Mouse (Mus musculus): ENCODE measurements around the gene Mtfmt.

Mtfmt gene

GRCm38 (mm10) chr9:65435671-65436301 is at the start of gene Mtfmt:
Mtfmt (plus strand) TSS chr9:65435782.
- in situ Hi-C loops (cut with MboI, MseI), result no loop called here

- in situ Hi-C loops (cut with MboI, MseI), result no loop called here
Observed at GRCm38 (mm10) chr9:65386373-65387140, 49.0 kb upstream of the Mtfmt start.

- in situ Hi-C loops (cut with MboI, MseI), result no loop called here
Observed at GRCm38 (mm10) chr9:65390752-65391612, 44.6 kb upstream of the Mtfmt start.

GRCm38 (mm10) chr9:65391613-65391964 is 44.0 kb upstream of the Mtfmt start, which contains the start of gene Kbtbd13:
Kbtbd13 (minus strand) TSS chr9:65391652.
- in situ Hi-C loops (cut with MboI, MseI), result no loop called here

- in situ Hi-C loops (cut with MboI, MseI), result no loop called here
Observed at GRCm38 (mm10) chr9:65392638-65393364, 42.8 kb upstream of the Mtfmt start.

- in situ Hi-C loops (cut with MboI, MseI), result no loop called here
Observed at GRCm38 (mm10) chr9:65393606-65394005, 42.0 kb upstream of the Mtfmt start.

DNA sequence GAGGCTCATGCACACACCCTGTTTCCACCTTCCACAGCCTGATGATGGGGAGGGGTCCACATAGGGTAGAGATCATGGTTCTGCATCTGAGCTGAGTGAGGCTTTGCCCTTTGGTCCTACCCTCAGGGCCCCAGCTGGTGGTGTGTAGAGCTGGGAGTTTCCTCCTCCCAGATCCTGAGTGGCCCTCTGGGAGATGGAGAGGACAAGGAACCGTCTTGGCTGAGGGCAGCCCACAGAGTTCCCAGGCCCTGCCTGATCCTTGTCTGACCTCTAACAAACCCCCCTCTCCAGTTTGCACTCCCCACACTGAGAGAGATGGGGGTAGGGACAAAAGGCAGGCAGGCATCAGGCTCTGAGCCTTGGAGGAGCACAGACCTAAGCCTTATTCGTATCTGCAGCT is 41.2 kb upstream of the Mtfmt start:
- in situ Hi-C loops (cut with MboI, MseI), result no loop called here

- in situ Hi-C loops (cut with MboI, MseI), result no loop called here
Observed at GRCm38 (mm10) chr9:65398279-65398678, 37.3 kb upstream of the Mtfmt start, which contains the start of gene Rasl12. Rasl12 (plus strand) TSS chr9:65398506.

- in situ Hi-C loops (cut with MboI, MseI), result no loop called here
Observed at GRCm38 (mm10) chr9:65399934-65400333, 35.6 kb upstream of the Mtfmt start.

DNA sequence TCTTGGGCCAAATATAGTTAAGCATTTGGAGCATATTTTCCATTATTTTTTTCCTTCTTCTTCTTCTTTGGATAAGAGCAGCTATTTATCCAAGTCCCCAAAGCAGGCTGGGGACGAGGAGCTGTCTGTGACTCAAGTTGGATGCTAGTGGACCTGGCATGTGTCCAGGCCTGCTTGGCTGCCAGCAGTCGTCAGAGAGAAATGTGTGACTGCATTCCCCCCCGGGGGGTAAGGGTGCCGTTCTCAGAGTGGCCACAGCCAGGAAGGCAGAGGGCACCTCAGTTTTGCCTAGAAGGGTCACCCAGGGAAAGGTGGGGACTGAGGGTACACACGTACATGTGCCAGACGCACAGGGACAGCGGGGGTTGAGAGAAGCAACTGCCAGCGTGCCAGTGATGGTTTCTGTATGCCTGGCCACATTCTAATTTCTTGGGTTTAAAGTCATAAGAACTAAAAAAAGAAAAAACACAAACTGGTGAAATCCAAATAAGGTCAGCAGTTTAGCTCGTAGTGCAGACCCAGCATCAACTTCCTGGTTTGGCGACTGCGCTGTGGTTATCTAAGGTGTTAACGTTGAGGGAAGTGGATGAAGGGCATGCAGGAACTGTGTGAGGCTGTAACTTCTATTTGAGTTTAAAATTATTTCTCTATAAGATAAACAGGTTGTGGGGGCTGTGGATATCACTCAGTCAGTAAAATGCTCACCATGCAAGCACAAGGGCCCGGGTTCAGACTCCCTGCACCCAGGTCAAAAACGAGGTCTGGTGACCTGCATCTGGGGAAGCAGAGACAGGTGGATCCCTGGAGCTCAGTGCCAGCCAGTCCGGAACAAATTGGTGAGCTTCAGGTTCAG is 31.0 kb upstream of the Mtfmt start:
- in situ Hi-C loops (cut with MboI, MseI), result no loop called here

GRCm38 (mm10) chr9:65405184-65405449 is 30.5 kb upstream of the Mtfmt start:
- in situ Hi-C loops (cut with MboI, MseI), result no loop called here

GRCm38 (mm10) chr9:65407327-65407726 is 28.3 kb upstream of the Mtfmt start:
- in situ Hi-C loops (cut with MboI, MseI), result no loop called here

DNA sequence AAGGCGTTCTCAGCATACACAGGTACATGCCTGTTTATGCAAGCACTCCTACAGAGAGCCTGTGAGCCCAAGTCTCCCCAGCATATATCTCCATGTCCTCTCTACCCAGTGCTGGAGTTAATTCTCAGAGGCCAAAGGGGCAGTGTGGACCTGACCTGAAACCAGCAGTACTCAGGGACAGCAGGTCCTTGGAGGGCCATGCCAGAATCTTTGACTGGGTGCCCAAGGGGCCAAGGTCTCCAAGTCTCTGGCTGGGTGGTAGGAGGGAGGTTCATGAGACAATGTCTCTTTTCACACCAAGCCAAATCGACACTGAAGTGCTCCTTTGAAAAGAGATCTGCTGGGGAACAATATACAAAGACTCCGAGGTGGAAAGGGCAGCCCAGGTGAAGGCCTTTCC is 27.7 kb upstream of the Mtfmt start:
- in situ Hi-C loops (cut with MboI, MseI), result no loop called here

- in situ Hi-C loops (cut with MboI, MseI), result no loop called here
Observed at GRCm38 (mm10) chr9:65408871-65409295, 26.7 kb upstream of the Mtfmt start.

DNA sequence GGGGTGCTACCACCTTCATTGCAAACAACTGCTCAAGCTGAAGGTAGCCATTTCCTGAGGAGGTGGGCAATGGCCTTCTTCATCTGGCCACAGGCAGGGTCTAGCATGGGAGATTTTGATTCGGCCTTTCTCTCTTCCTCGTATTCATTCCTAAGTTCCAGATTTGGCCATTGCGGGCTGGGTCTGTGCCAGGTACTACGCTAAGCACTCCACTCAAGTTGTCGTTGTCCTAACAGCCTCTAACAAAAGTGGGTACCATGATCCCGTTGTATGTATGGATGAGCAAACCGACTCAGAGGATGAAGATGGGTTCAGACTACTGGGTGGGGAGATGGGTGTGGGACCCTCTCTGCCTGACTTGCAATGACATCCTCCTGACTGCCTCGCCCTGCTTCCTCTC is 25.2 kb upstream of the Mtfmt start:
- in situ Hi-C loops (cut with MboI, MseI), result no loop called here

- in situ Hi-C loops (cut with MboI, MseI), result no loop called here
Observed at GRCm38 (mm10) chr9:65411326-65411725, 24.3 kb upstream of the Mtfmt start.

- in situ Hi-C loops (cut with MboI, MseI), result no loop called here
Observed at GRCm38 (mm10) chr9:65417738-65418137, 17.8 kb upstream of the Mtfmt start.

DNA sequence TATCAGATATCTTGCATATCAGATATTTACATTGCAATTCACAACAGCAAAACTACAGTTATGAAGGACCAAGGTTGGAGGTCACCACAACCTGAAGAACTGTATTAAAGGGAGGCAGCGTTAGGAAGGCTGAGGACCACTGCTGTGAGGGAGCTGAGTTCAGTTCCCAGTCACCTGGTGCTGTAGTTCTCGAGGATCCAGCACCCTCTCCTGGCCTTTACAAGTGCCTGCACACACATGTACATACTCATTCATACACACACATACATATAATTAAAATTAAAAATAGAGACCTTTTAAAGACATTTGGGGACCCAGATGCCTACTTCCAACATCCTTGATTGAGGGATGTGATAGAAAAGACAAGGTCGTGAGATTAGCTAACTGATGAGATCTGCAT is 15.9 kb upstream of the Mtfmt start:
- in situ Hi-C loops (cut with MboI, MseI), result loop anchor here (10.0 kb wide), 1 partner anchor 985 kb away; no protein-coding TSS in a partner anchor

- in situ Hi-C loops (cut with MboI, MseI), result loop anchor here (10.0 kb wide), 1 partner anchor 982 kb away; no protein-coding TSS in a partner anchor
Observed at GRCm38 (mm10) chr9:65422760-65423501, 12.7 kb upstream of the Mtfmt start, which contains the start of gene Slc51b. Slc51b (minus strand) TSS chr9:65422955.

DNA sequence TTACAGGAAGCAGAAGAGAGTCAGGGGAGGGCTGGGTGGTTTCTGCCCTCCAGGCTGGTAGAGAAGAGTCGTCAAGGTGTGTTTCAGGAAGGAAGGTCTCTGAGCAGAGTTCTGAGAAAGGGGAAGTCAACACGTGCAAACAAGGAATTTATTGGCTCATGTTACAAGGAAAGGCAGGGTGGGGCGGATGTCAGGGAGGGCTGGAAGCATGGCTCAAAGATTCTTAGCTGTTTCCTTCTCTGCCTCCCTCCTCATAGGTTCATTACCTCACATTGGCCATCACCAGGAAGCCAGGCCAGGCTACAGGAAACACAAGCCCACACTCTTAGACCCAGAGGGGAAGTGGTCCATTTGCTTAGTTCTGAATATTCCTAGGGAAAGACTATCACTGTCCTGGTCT is 11.2 kb upstream of the Mtfmt start:
- in situ Hi-C loops (cut with MboI, MseI), result loop anchor here (10.0 kb wide), 1 partner anchor 980 kb away; no protein-coding TSS in a partner anchor

All from T-helper 2 cell (primary cell).